Mouse (Mus musculus) liver, adult 2 months (tissue): Measurements from ENCODE around the gene Dcpp3. TPM values are rescaled to one million over a fixed set of nuclear protein-coding genes. Genes with fewer than 3 reads are reported as not detected.

Source experiments
- DNase-seq: peaks from one replicate; pipeline ENCODE4 v3.0.0-alpha.2; 2011; ENCODE audit warnings: low read depth, low spot score; ENCODE audit errors: extremely low read depth
- H3K27ac ChIP-seq: fragments of 200-500 bp; replicated peaks from 2 replicates; pipeline ENCODE4 v1.5.1; 2012; ENCODE audit warnings: low read depth, mild to moderate bottlenecking, control low read depth, inconsistent platforms, low read length; ENCODE audit not compliant: insufficient read depth
- H3K27me3 ChIP-seq: fragments of 200-500 bp; 2 replicates; pipeline ENCODE4 v1.6.1; 2012; ENCODE audit warnings: mild to moderate bottlenecking, moderate library complexity, low read length, inconsistent platforms; ENCODE audit not compliant: control insufficient read depth, insufficient read depth
- H3K36me3 ChIP-seq: fragments of 200-500 bp; 2 replicates; pipeline ENCODE4 v1.6.1; 2012; ENCODE audit warnings: low read length, inconsistent platforms; ENCODE audit not compliant: control insufficient read depth, insufficient read depth
- H3K4me1 ChIP-seq: fragments of 200-500 bp; 2 replicates; pipeline ENCODE4 v1.6.1; 2011; ENCODE audit warnings: low read length; ENCODE audit not compliant: control insufficient read depth, insufficient read depth
- H3K4me3 ChIP-seq: fragments of 200-500 bp; 2 replicates; pipeline ENCODE4 v1.5.1; 2011; ENCODE audit warnings: low read depth, mild to moderate bottlenecking, control low read depth, low read length, moderate library complexity; ENCODE audit not compliant: insufficient read depth
- H3K79me2 ChIP-seq: fragments of 200-500 bp; 2 replicates; pipeline ENCODE4 v1.6.1; 2012; ENCODE audit warnings: inconsistent platforms, mild to moderate bottlenecking, low read length, moderate library complexity; ENCODE audit not compliant: control insufficient read depth, insufficient read depth
- H3K9ac ChIP-seq: fragments of 200-500 bp; 2 replicates; pipeline ENCODE4 v1.6.1; 2012; ENCODE audit warnings: low read depth, mild to moderate bottlenecking, control low read depth, inconsistent platforms, low read length
- CTCF ChIP-seq: fragments of 200-500 bp; IDR thresholded peaks from 2 replicates; pipeline ENCODE4 v1.5.1; 2011; ENCODE audit warnings: low read depth, low read length, control low read depth
- POLR2A ChIP-seq: fragments of 200-500 bp; IDR thresholded peaks from 2 replicates; pipeline ENCODE4 v1.6.1; 2011; ENCODE audit warnings: low read length, control low read depth; ENCODE audit not compliant: insufficient read depth; ENCODE audit errors: extremely low read depth
- WGBS: fragments of 180-500 bp; shearing (Covaris S2); methylation state at CpG from one replicate; pipeline ENCODE4 v1.1.7; 2018; 5-methylcytosine and 5-hydroxymethylcytosine counted together
- polyA plus RNA-seq: library from polyadenylated mRNA; depleted of rRNA; stranded (reverse); fragments of >200 nt; gene quantifications from 2 replicates; pipeline ENCODE4 v1.2.3, GENCODE M21; 2012; rRNA removed
- total RNA-seq: library from RNA; depleted of rRNA; stranded (reverse); fragments of >200 nt; gene quantifications from 2 replicates; pipeline ENCODE4 v1.2.3, GENCODE M21; 2014; rRNA removed

Dcpp3 gene
- total and polyA plus RNA-seq, 2 experiments = not detected

GRCm38 (mm10) chr17:23968780-23969179, 51.5 kb downstream of the Dcpp3 start:
- Histone ChIP-seq H3K36me3 (no peaks in the 10 kb centered on the region), H3K9ac (no peak overlapping the region), H3K27me3 (no peaks in the 10 kb centered on the region), H3K4me3 (no peak overlapping the region), H3K27ac (no peak overlapping the region), H3K4me1 (no peaks in the 10 kb centered on the region), H3K79me2 (no peaks in the 10 kb centered on the region)
- TF ChIP-seq CTCF = no peak
- TF ChIP-seq POLR2A = no peak
- DNase-seq = no peak
- WGBS = 55% methylated on average over 2 of the region's 2 CpGs

Other genes with a start within 250 kb of the Dcpp3 start
- 9.3 and 11.5 TPM in 2 replicates for gene Hcfc1r1, start 243.9 kb upstream of the Dcpp3 start, total RNA-seq
- gene Hcfc1r1, start 243.9 kb upstream of the Dcpp3 start, polyA plus RNA-seq = 142 and 189 TPM in 2 replicates
- 6.0 and 6.8 TPM in 2 replicates for gene Thoc6, start 243.6 kb upstream of the Dcpp3 start, total RNA-seq
- 10.2 and 10.3 TPM in 2 replicates for gene Thoc6, start 243.6 kb upstream of the Dcpp3 start, polyA plus RNA-seq
- gene Tnfrsf12a, start 240.0 kb upstream of the Dcpp3 start, total RNA-seq = 4.0 TPM in 2 replicates
- 6.0 and 7.1 TPM in 2 replicates for gene Tnfrsf12a, start 240.0 kb upstream of the Dcpp3 start, polyA plus RNA-seq
- gene Cldn6, start 238.2 kb upstream of the Dcpp3 start, total RNA-seq = not detected in 2 replicates
- 0.46 and 0.54 TPM in 2 replicates for gene Cldn6, start 238.2 kb upstream of the Dcpp3 start, polyA plus RNA-seq
- not detected in 2 replicates for gene Cldn9, start 233.4 kb upstream of the Dcpp3 start, total RNA-seq
- gene Cldn9, start 233.4 kb upstream of the Dcpp3 start, polyA plus RNA-seq = not detected in 2 replicates
- under 0.01 TPM in 1 of 2 replicates, not detected in the other for gene 1520401A03Rik, start 194.7 kb upstream of the Dcpp3 start, total RNA-seq
- gene 1520401A03Rik, start 194.7 kb upstream of the Dcpp3 start, polyA plus RNA-seq = not detected in 2 replicates
- 0.18 and 1.0 TPM in 2 replicates for gene Pkmyt1, start 191.1 kb upstream of the Dcpp3 start, total RNA-seq
- gene Pkmyt1, start 191.1 kb upstream of the Dcpp3 start, polyA plus RNA-seq = 1.6 and 2.6 TPM in 2 replicates
- gene Paqr4, start 176.6 kb upstream of the Dcpp3 start, total RNA-seq = 1.3 and 1.6 TPM in 2 replicates
- gene Paqr4, start 176.6 kb upstream of the Dcpp3 start, polyA plus RNA-seq = 3.1 and 3.7 TPM in 2 replicates
- gene Kremen2, start 171.6 kb upstream of the Dcpp3 start, total RNA-seq = not detected in 2 replicates
- 0.06 TPM in 1 of 2 replicates, not detected in the other for gene Kremen2, start 171.6 kb upstream of the Dcpp3 start, polyA plus RNA-seq
- gene Flywch1, start 145.9 kb upstream of the Dcpp3 start, total RNA-seq = 11.1 and 12.6 TPM in 2 replicates
- 13.8 and 14.2 TPM in 2 replicates for gene Flywch1, start 145.9 kb upstream of the Dcpp3 start, polyA plus RNA-seq
- gene Flywch2, start 131.4 kb upstream of the Dcpp3 start, total RNA-seq = 1.5 and 1.8 TPM in 2 replicates
- 1.5 and 2.6 TPM in 2 replicates for gene Flywch2, start 131.4 kb upstream of the Dcpp3 start, polyA plus RNA-seq
- gene Srrm2, start 126.9 kb upstream of the Dcpp3 start, total RNA-seq = 33.0 and 46.5 TPM in 2 replicates
- 177 and 316 TPM in 2 replicates for gene Srrm2, start 126.9 kb upstream of the Dcpp3 start, polyA plus RNA-seq
- 153 and 187 TPM in 2 replicates for gene Elob, start 88.3 kb upstream of the Dcpp3 start, total RNA-seq
- 276 and 336 TPM in 2 replicates for gene Elob, start 88.3 kb upstream of the Dcpp3 start, polyA plus RNA-seq
- gene Prss33, start 81.4 kb upstream of the Dcpp3 start, total RNA-seq = not detected in 2 replicates
- not detected in 2 replicates for gene Prss33, start 81.4 kb upstream of the Dcpp3 start, polyA plus RNA-seq
- not detected in 2 replicates for gene Prss32, start 73.6 kb upstream of the Dcpp3 start, total RNA-seq
- gene Prss32, start 73.6 kb upstream of the Dcpp3 start, polyA plus RNA-seq = 0.24 and 0.45 TPM in 2 replicates
- 0.13 TPM in 1 of 2 replicates, not detected in the other for gene Prss41, start 73.3 kb upstream of the Dcpp3 start, total RNA-seq
- 0.05 and 0.16 TPM in 2 replicates for gene Prss41, start 73.3 kb upstream of the Dcpp3 start, polyA plus RNA-seq
- not detected in 2 replicates for gene Prss21, start 49.4 kb upstream of the Dcpp3 start, total RNA-seq
- not detected in 2 replicates for gene Prss21, start 49.4 kb upstream of the Dcpp3 start, polyA plus RNA-seq
- gene Dcpp1, start 36.6 kb upstream of the Dcpp3 start, total RNA-seq = not detected in 2 replicates
- not detected in 2 replicates for gene Dcpp1, start 36.6 kb upstream of the Dcpp3 start, polyA plus RNA-seq
- gene Dcpp2, start 36.6 kb upstream of the Dcpp3 start, total RNA-seq = not detected in 2 replicates
- not detected in 2 replicates for gene Dcpp2, start 36.6 kb upstream of the Dcpp3 start, polyA plus RNA-seq
- gene Sbp, start 24.2 kb downstream of the Dcpp3 start, total RNA-seq = not detected in 2 replicates
- not detected in 2 replicates for gene Sbp, start 24.2 kb downstream of the Dcpp3 start, polyA plus RNA-seq
- not detected in 2 replicates for gene Sbpl, start 37.8 kb downstream of the Dcpp3 start, total RNA-seq
- not detected in 2 replicates for gene Sbpl, start 37.8 kb downstream of the Dcpp3 start, polyA plus RNA-seq
- gene Prss30, start 63.1 kb downstream of the Dcpp3 start, total RNA-seq = 0.13 and 0.18 TPM in 2 replicates
- gene Prss30, start 63.1 kb downstream of the Dcpp3 start, polyA plus RNA-seq = 0.16 TPM in 2 replicates
- gene Prss22, start 80.6 kb downstream of the Dcpp3 start, total RNA-seq = not detected in 2 replicates
- not detected in 2 replicates for gene Prss22, start 80.6 kb downstream of the Dcpp3 start, polyA plus RNA-seq
- gene Prss27, start 120.7 kb downstream of the Dcpp3 start, total RNA-seq = not detected in 2 replicates
- not detected in 2 replicates for gene Prss27, start 120.7 kb downstream of the Dcpp3 start, polyA plus RNA-seq
- gene Kctd5, start 156.0 kb downstream of the Dcpp3 start, total RNA-seq = 4.5 and 4.6 TPM in 2 replicates
- gene Kctd5, start 156.0 kb downstream of the Dcpp3 start, polyA plus RNA-seq = 4.6 and 6.0 TPM in 2 replicates
- gene Pdpk1, start 233.5 kb downstream of the Dcpp3 start, total RNA-seq = 19.7 and 23.6 TPM in 2 replicates
- gene Pdpk1, start 233.5 kb downstream of the Dcpp3 start, polyA plus RNA-seq = 8.6 and 10.2 TPM in 2 replicates
- 19.3 and 23.8 TPM in 2 replicates for gene Amdhd2, start 246.3 kb downstream of the Dcpp3 start, total RNA-seq
- gene Amdhd2, start 246.3 kb downstream of the Dcpp3 start, polyA plus RNA-seq = 26.7 and 35.4 TPM in 2 replicates